Mouse (Mus musculus) heart, adult 11 months (tissue): ENCODE data around the gene Thap2.

Experiments used
- DNase-seq: peaks from one replicate; pipeline ENCODE4 v3.0.0; 2022

The Thap2 gene

GRCm38 (mm10) chr10:115384221-115385017 is at the start of gene Thap2, which contains the start of gene Zfc3h1:
Gene Thap2 (minus strand): TSS chr10:115384443.
Gene Zfc3h1 (plus strand): TSS chr10:115384959.
- DNase-seq = peak; percentile 100

- no peak for DNase-seq
Observed at GRCm38 (mm10) chr10:115425351-115425750, 41.1 kb upstream of the Thap2 start.

GRCm38 (mm10) chr10:115421976-115422375 is 37.7 kb upstream of the Thap2 start:
- no peak for DNase-seq

- no peak for DNase-seq
Observed at GRCm38 (mm10) chr10:115414056-115414455, 29.8 kb upstream of the Thap2 start.

GRCm38 (mm10) chr10:115413496-115413895 is 29.3 kb upstream of the Thap2 start:
- DNase-seq = no peak

GRCm38 (mm10) chr10:115406393-115406792 is 22.1 kb upstream of the Thap2 start:
- no peak for DNase-seq

- no peak for DNase-seq
Observed at GRCm38 (mm10) chr10:115391896-115392295, 7.7 kb upstream of the Thap2 start.

- no peak for DNase-seq
Observed at GRCm38 (mm10) chr10:115391076-115391475, 6.8 kb upstream of the Thap2 start.

GRCm38 (mm10) chr10:115387891-115388290 is 3.6 kb upstream of the Thap2 start:
- DNase-seq = no peak

GRCm38 (mm10) chr10:115385018-115386002 is 1.1 kb upstream of the Thap2 start:
- peak; percentile 98 for DNase-seq

- DNase-seq = no peak
Observed at GRCm38 (mm10) chr10:115383644-115384220, 511 bp downstream of the Thap2 start.

GRCm38 (mm10) chr10:115382846-115383643 is 1.2 kb downstream of the Thap2 start:
- DNase-seq = no peak

GRCm38 (mm10) chr10:115381506-115382084 is 2.6 kb downstream of the Thap2 start:
- no peak for DNase-seq

GRCm38 (mm10) chr10:115363151-115363550 is 21.1 kb downstream of the Thap2 start:
- DNase-seq = no peak

GRCm38 (mm10) chr10:115362623-115362964 is 21.6 kb downstream of the Thap2 start:
- DNase-seq = no peak

- peak; percentile 100 for DNase-seq
Observed at GRCm38 (mm10) chr10:115361840-115362622, 22.2 kb downstream of the Thap2 start, which contains the start of gene Tmem19. Gene Tmem19 (minus strand): TSS chr10:115362501.

- no peak for DNase-seq
Observed at GRCm38 (mm10) chr10:115359066-115359465, 25.2 kb downstream of the Thap2 start.

- no peak for DNase-seq
Observed at GRCm38 (mm10) chr10:115358216-115358919, 25.9 kb downstream of the Thap2 start.

- DNase-seq = no peak
Observed at GRCm38 (mm10) chr10:115356106-115356505, 28.1 kb downstream of the Thap2 start.

- DNase-seq = no peak
Observed at GRCm38 (mm10) chr10:115355016-115355415, 29.2 kb downstream of the Thap2 start.
